Mouse (Mus musculus) embryonic facial prominence, embryonic 15.5 days (tissue): ENCODE results near the gene Tmem268. TPM values are rescaled to one million over a fixed set of nuclear protein-coding genes. Genes with fewer than 3 reads are reported as not detected.
A peak's percentile ranks its signal among the peaks of the same experiment; 100 is the strongest.

Source experiments
- ATAC-seq: fragments of 200-750 bp; cut with Nextera tagmentation; 2 replicates; pipeline ENCODE4 v1.8.0; 2017; ENCODE audit warnings: low read depth, moderate TSS enrichment; ENCODE audit not compliant: insufficient number of reproducible peaks, low FRiP score, low TSS enrichment
- H3K27ac ChIP-seq: fragments of 300-500 bp; sonication (generic); replicated peaks from 2 replicates; pipeline ENCODE4 v1.5.1; 2015; ENCODE audit warnings: mild to moderate bottlenecking, inconsistent platforms
- H3K27me3 ChIP-seq: fragments of 300-500 bp; sonication (generic); 2 replicates; pipeline ENCODE4 v1.6.1; 2015; ENCODE audit warnings: inconsistent platforms
- H3K36me3 ChIP-seq: fragments of 300-500 bp; sonication (generic); 2 replicates; pipeline ENCODE4 v1.6.1; 2015; ENCODE audit warnings: mild to moderate bottlenecking, inconsistent platforms
- H3K4me1 ChIP-seq: fragments of 300-500 bp; sonication (generic); 2 replicates; pipeline ENCODE4 v1.6.1; 2015; ENCODE audit warnings: inconsistent platforms
- H3K4me2 ChIP-seq: fragments of 300-500 bp; sonication (generic); replicated peaks from 2 replicates; pipeline ENCODE4 v1.6.1; 2015; ENCODE audit warnings: mild to moderate bottlenecking, inconsistent platforms
- H3K4me3 ChIP-seq: fragments of 300-500 bp; sonication (generic); replicated peaks from 2 replicates; pipeline ENCODE4 v1.5.1; 2015; ENCODE audit warnings: mild to moderate bottlenecking, inconsistent platforms
- H3K9ac ChIP-seq: fragments of 300-500 bp; sonication (generic); 2 replicates; pipeline ENCODE4 v1.6.1; 2015; ENCODE audit warnings: inconsistent platforms
- H3K9me3 ChIP-seq: fragments of 300-500 bp; sonication (generic); replicated peaks from 2 replicates; pipeline ENCODE4 v1.6.1; 2016; ENCODE audit warnings: inconsistent platforms
- WGBS: fragments of 180-500 bp; shearing (Covaris S2); methylation state at CpG from one replicate; pipeline ENCODE4 v1.1.7; 2015; 5-methylcytosine and 5-hydroxymethylcytosine counted together
- polyA plus RNA-seq: library from polyadenylated mRNA; unstranded; fragments of >200 nt; fragmentation: Nextera tagmentation; extraction: Ambion mirVana; gene quantifications from 2 replicates; pipeline ENCODE4 v1.2.1, GENCODE M21; 2015

Gene Tmem268
- polyA plus RNA-seq: 8.2 and 9.6 TPM in 2 replicates

DNA sequence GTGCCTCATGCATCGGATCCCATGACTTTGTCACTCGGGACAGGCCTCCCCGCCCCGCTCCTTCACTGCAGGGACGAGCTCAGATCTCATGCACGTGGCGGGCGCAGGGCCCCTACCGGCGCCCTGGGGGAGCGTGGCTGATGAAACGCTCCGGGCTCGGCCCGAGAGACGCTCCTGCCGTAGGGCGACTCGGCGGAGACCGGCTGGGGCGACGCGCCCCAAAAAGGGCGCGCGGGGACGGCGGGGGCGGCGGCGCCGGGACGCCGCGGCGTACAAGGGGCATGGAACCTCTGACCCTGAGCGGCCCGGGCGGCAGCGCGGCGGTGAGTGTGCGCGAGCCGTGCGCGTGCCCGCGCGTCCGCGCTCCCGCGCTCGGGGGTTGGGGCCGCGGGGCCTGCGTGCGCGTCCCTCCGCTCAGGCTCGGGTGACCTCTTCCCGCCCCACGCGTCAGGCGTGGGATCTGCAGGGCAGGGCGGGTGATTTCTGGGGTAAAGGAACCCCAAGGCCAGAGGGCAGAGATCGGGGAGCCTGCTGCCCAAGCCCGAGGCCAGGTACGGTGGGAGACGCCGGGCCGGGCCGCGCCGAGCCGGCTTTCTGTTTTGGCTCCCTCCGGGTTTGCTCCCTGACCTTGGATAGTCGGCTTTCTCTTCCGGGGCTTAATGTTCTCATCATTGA, at the start of gene Tmem268:
Gene Tmem268 (plus strand): TSS at position 375 of the 675 bp plus-strand sequence.
- under 1% methylated on average over 81 of the region's 81 CpGs for WGBS
- H3K9me3 ChIP-seq: no peaks in the 10 kb centered on the region
- peak within 1 kb of the TSS; percentile 80 for H3K27ac ChIP-seq

DNA sequence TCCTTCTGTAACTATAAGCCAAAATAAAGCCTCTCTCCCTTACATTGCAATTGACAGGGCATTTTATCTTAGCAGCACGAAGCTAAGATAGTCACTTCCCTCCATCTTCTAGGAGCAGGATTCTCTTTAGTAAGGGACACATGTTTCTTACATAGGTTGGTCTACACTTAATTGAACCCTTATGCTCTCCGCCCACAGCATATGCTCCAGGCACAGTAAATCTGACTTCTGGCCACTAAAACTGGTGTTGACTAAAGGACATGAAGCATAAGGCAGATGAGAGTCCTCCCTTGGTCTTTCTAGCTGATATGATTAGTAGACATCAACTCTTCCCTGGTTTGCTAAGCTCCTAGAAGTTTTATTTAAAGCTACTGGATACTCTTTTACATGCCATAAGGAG, 45.7 kb upstream of the Tmem268 start:
- ATAC-seq: no peak

More for the DNA sequence above, at the start of gene Tmem268:
- peak; percentile 75 for ATAC-seq
- H3K36me3 ChIP-seq: no peaks in the 10 kb centered on the region
- peak within 1 kb of the TSS; percentile 79 for H3K4me2 ChIP-seq
- H3K4me3 ChIP-seq: peak within 1 kb of the TSS; percentile 68
- H3K4me1 ChIP-seq: peaks cover 36% of the 10 kb centered on the region
- peak within 1 kb of the TSS; percentile 69 for H3K9ac ChIP-seq
- H3K27me3 ChIP-seq: no peaks in the 10 kb centered on the region

DNA sequence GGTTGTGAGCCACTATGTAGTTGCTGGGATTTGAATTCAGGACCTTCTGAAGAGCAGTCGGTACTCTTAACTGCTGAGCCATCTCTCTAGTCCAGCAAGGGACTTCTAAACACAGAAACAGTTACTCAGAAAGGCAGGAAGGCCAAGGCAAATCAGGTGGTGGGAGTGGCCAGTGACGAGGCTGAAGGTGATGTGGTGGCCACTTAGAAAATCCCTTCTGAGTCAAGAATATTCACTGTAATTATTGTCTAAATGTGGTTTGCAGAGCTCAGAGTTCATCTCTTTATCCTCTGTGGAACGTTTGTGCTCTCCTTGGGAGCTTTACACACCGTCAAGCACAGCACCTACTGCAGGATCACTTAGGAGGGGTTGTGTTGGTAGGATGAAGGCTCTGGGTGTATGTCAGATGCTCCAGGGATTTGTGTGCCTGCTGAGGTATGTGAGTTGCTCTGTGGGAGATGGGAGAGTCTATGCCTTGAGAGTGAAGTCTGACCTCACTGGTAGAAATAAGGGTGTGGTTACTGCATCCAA, 44.1 kb upstream of the Tmem268 start:
- Histone ChIP-seq H3K27me3 (no peaks in the 10 kb centered on the region), H3K9ac (no peak overlapping the region), H3K4me3 (no peak overlapping the region), H3K36me3 (no peaks in the 10 kb centered on the region), H3K9me3 (no peaks in the 10 kb centered on the region), H3K4me1 (no peaks in the 10 kb centered on the region), H3K27ac (no peak overlapping the region), H3K4me2 (no peak overlapping the region)
- ATAC-seq: no peak
- WGBS: 59% methylated on average over 4 of the region's 4 CpGs

More for the DNA sequence above, 45.7 kb upstream of the Tmem268 start:
- no peaks in the 10 kb centered on the region for H3K9me3 ChIP-seq
- H3K36me3 ChIP-seq: no peaks in the 10 kb centered on the region
- H3K4me2 ChIP-seq: no peak overlapping the region
- H3K4me1 ChIP-seq: no peaks in the 10 kb centered on the region
- H3K27ac ChIP-seq: no peak overlapping the region
- no peak overlapping the region for H3K9ac ChIP-seq
- H3K27me3 ChIP-seq: no peaks in the 10 kb centered on the region
- H3K4me3 ChIP-seq: no peak overlapping the region
- WGBS: 71% methylated on average over 2 of the region's 2 CpGs

GRCm38 (mm10) chr4:63515021-63515420, 43.6 kb upstream of the Tmem268 start:
- H3K4me2 ChIP-seq: no peak overlapping the region
- H3K9me3 ChIP-seq: no peaks in the 10 kb centered on the region
- H3K36me3 ChIP-seq: no peaks in the 10 kb centered on the region
- no peaks in the 10 kb centered on the region for H3K4me1 ChIP-seq
- no peak overlapping the region for H3K4me3 ChIP-seq
- H3K9ac ChIP-seq: no peak overlapping the region
- H3K27ac ChIP-seq: no peak overlapping the region
- H3K27me3 ChIP-seq: no peaks in the 10 kb centered on the region
- WGBS: 70% methylated on average over 5 of the region's 5 CpGs
- ATAC-seq: no peak

- Histone ChIP-seq H3K4me2 (no peak overlapping the region), H3K9ac (no peak overlapping the region), H3K4me3 (no peak overlapping the region), H3K27ac (no peak overlapping the region), H3K36me3 (no peaks in the 10 kb centered on the region), H3K9me3 (no peaks in the 10 kb centered on the region), H3K27me3 (no peaks in the 10 kb centered on the region), H3K4me1 (no peaks in the 10 kb centered on the region)
- ATAC-seq: no peak
- 73% methylated on average over 2 of the region's 2 CpGs for WGBS
Observed at GRCm38 (mm10) chr4:63521813-63522419, 36.7 kb upstream of the Tmem268 start.

- no peak for ATAC-seq
- no peak overlapping the region for H3K4me2 ChIP-seq
- H3K4me1 ChIP-seq: no peaks in the 10 kb centered on the region
- H3K27ac ChIP-seq: no peak overlapping the region
- no peaks in the 10 kb centered on the region for H3K36me3 ChIP-seq
- no peaks in the 10 kb centered on the region for H3K9me3 ChIP-seq
- no peaks in the 10 kb centered on the region for H3K27me3 ChIP-seq
- H3K9ac ChIP-seq: no peak overlapping the region
- WGBS: 68% methylated on average over 8 of the region's 8 CpGs
- no peak overlapping the region for H3K4me3 ChIP-seq
Observed at GRCm38 (mm10) chr4:63525514-63525913, 33.1 kb upstream of the Tmem268 start.

DNA sequence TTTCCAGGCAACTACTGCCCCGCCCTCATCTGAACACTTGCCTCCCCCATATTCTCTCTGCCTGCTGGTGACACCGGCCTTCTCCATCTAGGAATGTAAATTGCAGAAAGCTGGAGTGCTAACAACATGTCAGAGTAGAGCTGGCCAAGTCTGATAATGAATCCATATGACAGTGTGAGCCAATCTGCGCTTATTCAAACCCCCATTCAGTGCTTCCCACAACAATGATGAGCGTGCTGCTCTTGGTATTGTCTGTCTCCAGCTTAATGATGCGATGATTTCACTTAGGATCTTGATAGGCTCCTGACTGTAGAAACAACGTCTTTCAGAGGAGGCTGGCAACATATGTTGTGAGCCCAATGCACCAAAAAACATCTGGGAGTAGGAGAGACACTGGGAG, 29.6 kb upstream of the Tmem268 start:
- H3K9me3 ChIP-seq: no peaks in the 10 kb centered on the region
- no peak overlapping the region for H3K4me2 ChIP-seq
- ATAC-seq: 0 out of 2 replicates have a peak, but pooled peaks have one; percentile 13
- H3K36me3 ChIP-seq: no peaks in the 10 kb centered on the region
- no peaks in the 10 kb centered on the region for H3K27me3 ChIP-seq
- H3K27ac ChIP-seq: no peak overlapping the region
- H3K4me3 ChIP-seq: no peak overlapping the region
- 52% methylated on average over 6 of the region's 6 CpGs for WGBS
- H3K4me1 ChIP-seq: no peaks in the 10 kb centered on the region
- H3K9ac ChIP-seq: no peak overlapping the region

GRCm38 (mm10) chr4:63530409-63530808, 28.2 kb upstream of the Tmem268 start:
- H3K4me3 ChIP-seq: no peak overlapping the region
- no peak for ATAC-seq
- H3K4me1 ChIP-seq: no peaks in the 10 kb centered on the region
- H3K27ac ChIP-seq: no peak overlapping the region
- 83% methylated on average over 7 of the region's 7 CpGs for WGBS
- H3K9ac ChIP-seq: no peak overlapping the region
- H3K9me3 ChIP-seq: no peaks in the 10 kb centered on the region
- H3K36me3 ChIP-seq: no peaks in the 10 kb centered on the region
- no peak overlapping the region for H3K4me2 ChIP-seq
- H3K27me3 ChIP-seq: no peaks in the 10 kb centered on the region

DNA sequence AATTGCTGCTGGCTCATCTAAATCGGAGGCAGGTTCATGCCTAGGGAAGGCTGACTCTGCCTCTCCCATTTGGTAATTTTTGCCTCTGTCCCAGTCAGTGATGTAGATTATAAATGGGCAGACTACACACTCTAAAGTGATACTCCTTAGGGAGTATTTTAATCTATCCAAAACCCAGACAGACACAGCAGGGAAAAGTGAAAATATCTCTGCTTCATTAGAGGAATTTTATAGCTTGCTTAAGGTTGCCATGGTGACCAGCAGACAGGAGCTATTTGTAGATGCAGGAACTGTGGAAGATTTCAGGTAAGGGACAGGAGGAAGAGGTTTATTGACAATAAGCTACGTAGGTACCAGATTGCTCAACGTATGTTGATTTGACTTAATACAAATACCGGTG, 21.0 kb upstream of the Tmem268 start:
- Histone ChIP-seq H3K27me3 (no peaks in the 10 kb centered on the region), H3K9me3 (no peaks in the 10 kb centered on the region), H3K27ac (no peak overlapping the region), H3K9ac (no peak overlapping the region), H3K4me2 (no peak overlapping the region), H3K4me3 (no peak overlapping the region), H3K36me3 (no peaks in the 10 kb centered on the region), H3K4me1 (no peaks in the 10 kb centered on the region)
- 87% methylated on average over 4 of the region's 4 CpGs for WGBS
- ATAC-seq: no peak

DNA sequence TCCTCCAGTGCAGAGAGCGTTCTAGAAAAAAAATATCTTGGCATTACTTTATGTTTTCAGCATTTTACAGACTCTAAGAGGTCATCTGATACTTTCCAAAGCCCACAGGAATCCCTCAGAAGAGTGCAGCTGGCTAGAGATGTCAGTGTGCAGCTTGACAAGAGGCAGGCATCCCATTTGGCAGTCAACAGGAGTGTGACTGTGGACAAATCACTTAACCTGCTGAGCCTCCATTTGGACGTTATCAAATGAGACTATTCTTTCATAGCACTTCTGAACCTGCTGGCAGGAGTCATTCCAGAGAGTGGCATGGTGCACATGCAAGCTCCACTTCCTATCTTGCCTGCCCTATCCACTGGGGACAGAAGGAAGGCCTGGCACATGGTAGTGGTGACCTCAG, 16.4 kb upstream of the Tmem268 start:
- H3K4me3 ChIP-seq: no peak overlapping the region
- no peak overlapping the region for H3K4me2 ChIP-seq
- no peaks in the 10 kb centered on the region for H3K9me3 ChIP-seq
- H3K27ac ChIP-seq: no peak overlapping the region; the same call in 1 of the 2 replicates
- ATAC-seq: no peak
- no peak overlapping the region for H3K9ac ChIP-seq
- peaks cover 23% of the 10 kb centered on the region for H3K4me1 ChIP-seq
- no peaks in the 10 kb centered on the region for H3K36me3 ChIP-seq
- no peaks in the 10 kb centered on the region for H3K27me3 ChIP-seq
- WGBS: 43% methylated on average over 2 of the region's 2 CpGs

GRCm38 (mm10) chr4:63543746-63544493, 14.7 kb upstream of the Tmem268 start:
- Histone ChIP-seq H3K9ac (no peak overlapping the region), H3K4me3 (peak overlapping the region; percentile 81), H3K27ac (peak overlapping the region; percentile 68), H3K9me3 (no peaks in the 10 kb centered on the region), H3K27me3 (no peaks in the 10 kb centered on the region), H3K4me2 (peak overlapping the region; percentile 54), H3K4me1 (peaks cover 29% of the 10 kb centered on the region), H3K36me3 (peaks cover 8% of the 10 kb centered on the region)
- 58% methylated on average over 10 of the region's 10 CpGs for WGBS
- ATAC-seq: no peak; the same call in 1 of the 2 replicates
